Mouse (Mus musculus): ENCODE results near the gene Irx6. TPM values are rescaled to one million over a fixed set of nuclear protein-coding genes. Genes with fewer than 3 reads are reported as not detected.

Irx6 gene
- polyA plus RNA-seq, 1 experiment, result not detected

- no peak for TF ChIP-seq POLR2A (IDR thresholded peaks at IDR 0.05; ENCODE audit: control insufficient read depth, low read depth, low read length)
- no peak for TF ChIP-seq CTCF (IDR thresholded peaks at IDR 0.05; ENCODE audit: control insufficient read depth, insufficient read depth, insufficient replicate concordance, low read depth, low read length)
- H3K4me1 ChIP-seq (ENCODE audit: control insufficient read depth, insufficient read depth, low read length), result no peaks in the 10 kb centered on the region
- H3K4me3 ChIP-seq (ENCODE audit: control insufficient read depth, low read depth, low read length), result no peak overlapping the region
- no peak overlapping the region for H3K27ac ChIP-seq (ENCODE audit: control insufficient read depth, insufficient read depth, low read depth, low read length)
- H3K36me3 ChIP-seq (ENCODE audit: control insufficient read depth, insufficient read depth, low read length), result no peaks in the 10 kb centered on the region
- no peaks in the 10 kb centered on the region for H3K27me3 ChIP-seq (ENCODE audit: control insufficient read depth, insufficient read depth, low read length)
Measured at GRCm38 (mm10) chr8:92721936-92722321, 47.8 kb downstream of the Irx6 start.

GRCm38 (mm10) chr8:92723320-92723719 lies 49.2 kb downstream of the Irx6 start:
- H3K4me1 ChIP-seq (ENCODE audit: control insufficient read depth, insufficient read depth, low read length), result no peaks in the 10 kb centered on the region
- TF ChIP-seq POLR2A (IDR thresholded peaks at IDR 0.05; ENCODE audit: control insufficient read depth, low read depth, low read length) (no peak), CTCF (IDR thresholded peaks at IDR 0.05; ENCODE audit: control insufficient read depth, insufficient read depth, insufficient replicate concordance, low read depth, low read length) (no peak)
- H3K4me3 ChIP-seq (ENCODE audit: control insufficient read depth, low read depth, low read length), result no peak overlapping the region
- H3K27me3 ChIP-seq (ENCODE audit: control insufficient read depth, insufficient read depth, low read length), result no peaks in the 10 kb centered on the region
- H3K27ac ChIP-seq (ENCODE audit: control insufficient read depth, insufficient read depth, low read depth, low read length), result no peak overlapping the region
- H3K36me3 ChIP-seq (ENCODE audit: control insufficient read depth, insufficient read depth, low read length), result no peaks in the 10 kb centered on the region

- no peaks in the 10 kb centered on the region for H3K4me1 ChIP-seq (ENCODE audit: control insufficient read depth, insufficient read depth, low read length)
- H3K36me3 ChIP-seq (ENCODE audit: control insufficient read depth, insufficient read depth, low read length), result no peaks in the 10 kb centered on the region
- H3K4me3 ChIP-seq (ENCODE audit: control insufficient read depth, low read depth, low read length), result no peak overlapping the region
- no peak overlapping the region for H3K27ac ChIP-seq (ENCODE audit: control insufficient read depth, insufficient read depth, low read depth, low read length)
- no peaks in the 10 kb centered on the region for H3K27me3 ChIP-seq (ENCODE audit: control insufficient read depth, insufficient read depth, low read length)
- TF ChIP-seq CTCF (IDR thresholded peaks at IDR 0.05; ENCODE audit: control insufficient read depth, insufficient read depth, insufficient replicate concordance, low read depth, low read length), result no peak
- TF ChIP-seq POLR2A (IDR thresholded peaks at IDR 0.05; ENCODE audit: control insufficient read depth, low read depth, low read length), result no peak
Measured at GRCm38 (mm10) chr8:92723947-92724346, 49.9 kb downstream of the Irx6 start.

GRCm38 (mm10) chr8:92724359-92724758 lies 50.3 kb downstream of the Irx6 start:
- no peaks in the 10 kb centered on the region for H3K36me3 ChIP-seq (ENCODE audit: control insufficient read depth, insufficient read depth, low read length)
- H3K27ac ChIP-seq (ENCODE audit: control insufficient read depth, insufficient read depth, low read depth, low read length), result no peak overlapping the region

More at GRCm38 (mm10) chr8:92724359-92724758, 50.3 kb downstream of the Irx6 start:
- no peaks in the 10 kb centered on the region for H3K4me1 ChIP-seq (ENCODE audit: control insufficient read depth, insufficient read depth, low read length)
- H3K4me3 ChIP-seq (ENCODE audit: control insufficient read depth, low read depth, low read length), result no peak overlapping the region
- TF ChIP-seq POLR2A (IDR thresholded peaks at IDR 0.05; ENCODE audit: control insufficient read depth, low read depth, low read length) (no peak), CTCF (IDR thresholded peaks at IDR 0.05; ENCODE audit: control insufficient read depth, insufficient read depth, insufficient replicate concordance, low read depth, low read length) (no peak)
- H3K27me3 ChIP-seq (ENCODE audit: control insufficient read depth, insufficient read depth, low read length), result no peaks in the 10 kb centered on the region

Other genes starting within 250 kb of the Irx6 start
- gene Mmp2, start 153.0 kb downstream of the Irx6 start, polyA plus RNA-seq (2012; rRNA removed), result 4.3 and 4.7 TPM in 2 replicates
- 0.13 and 0.25 TPM in 2 replicates for gene Lpcat2, start 181.1 kb downstream of the Irx6 start, polyA plus RNA-seq (2012; rRNA removed)
- 1.7 TPM in 2 replicates for gene Capns2, start 227.1 kb downstream of the Irx6 start, polyA plus RNA-seq (2012; rRNA removed)

Data from testis, adult 2 months (tissue).